Mouse (Mus musculus): ENCODE data around the gene Clptm1.

GRCm38 (mm10) chr7:19641223-19641622, 23.6 kb downstream of the Clptm1 start:
- no peak for TF ChIP-seq EP300 (IDR thresholded peaks at IDR 0.05)
- TF ChIP-seq CTCF (IDR thresholded peaks at IDR 0.05): no peak

Data from lung, postnatal 0 days (tissue).